Mouse (Mus musculus) neural tube, embryonic 14.5 days (tissue): ENCODE measurements around the gene Gtf2a2. TPM values are rescaled to one million over a fixed set of nuclear protein-coding genes. Genes with fewer than 3 reads are reported as not detected.
A peak's percentile ranks its signal among the peaks of the same experiment; 100 is the strongest.
"Not testable (repeated sequence)": the region's sequence is repeated elsewhere in the genome, so short reads cannot be mapped to it uniquely, and the experiment has no call there.

Source experiments
- ATAC-seq: fragments of 200-750 bp; cut with Nextera tagmentation; 2 replicates; pipeline ENCODE4 v1.8.0; 2017; ENCODE audit warnings: low read depth, mild to moderate bottlenecking, moderate TSS enrichment, moderate library complexity
- H3K27ac ChIP-seq: fragments of 300-500 bp; sonication (generic); 2 replicates; pipeline ENCODE4 v1.5.1; 2014; ENCODE audit warnings: low read depth, mild to moderate bottlenecking, control low read depth, low read length, moderate library complexity, mixed read lengths
- H3K27me3 ChIP-seq: fragments of 300-500 bp; sonication (generic); 2 replicates; pipeline ENCODE4 v1.6.1; 2014; ENCODE audit warnings: low read length; ENCODE audit not compliant: control insufficient read depth, insufficient read depth
- H3K36me3 ChIP-seq: fragments of 300-500 bp; sonication (generic); 2 replicates; pipeline ENCODE4 v1.6.1; 2014; ENCODE audit warnings: low read length, mixed read lengths; ENCODE audit not compliant: control insufficient read depth, insufficient read depth
- H3K4me1 ChIP-seq: fragments of 300-500 bp; sonication (generic); 2 replicates; pipeline ENCODE4 v1.6.1; 2014; ENCODE audit warnings: low read length; ENCODE audit not compliant: control insufficient read depth, insufficient read depth
- H3K4me2 ChIP-seq: fragments of 300-500 bp; sonication (generic); 2 replicates; pipeline ENCODE4 v1.6.1; 2014; ENCODE audit warnings: mild to moderate bottlenecking, low read depth, low read length, control low read depth
- H3K4me3 ChIP-seq: fragments of 300-500 bp; sonication (generic); 2 replicates; pipeline ENCODE4 v1.5.1; 2014; ENCODE audit warnings: low read depth, low read length, control low read depth, mixed read lengths
- H3K9ac ChIP-seq: fragments of 300-500 bp; sonication (generic); replicated peaks from 2 replicates; pipeline ENCODE4 v1.6.1; 2014; ENCODE audit warnings: low read depth, mild to moderate bottlenecking, control low read depth, low read length, mixed read lengths
- H3K9me3 ChIP-seq: fragments of 300-500 bp; sonication (generic); 2 replicates; pipeline ENCODE4 v1.6.1; 2016; ENCODE audit warnings: low read length; ENCODE audit not compliant: control insufficient read depth
- WGBS: fragments of 180-500 bp; shearing (Covaris S2); extraction: QIAGEN DNeasy Blood & Tissue Kit; methylation state at CpG from one replicate; pipeline ENCODE4 v1.1.7; 2014; 5-methylcytosine and 5-hydroxymethylcytosine counted together
- polyA plus RNA-seq: library from polyadenylated mRNA; unstranded; fragments of >200 nt; fragmentation: Nextera tagmentation; extraction: Ambion mirVana; gene quantifications from 2 replicates; pipeline ENCODE4 v1.2.1, GENCODE M21; 2014

Gtf2a2 gene
- polyA plus RNA-seq, 1 experiment from 2014 or later: 238 TPM

- Histone ChIP-seq H3K9me3 (no peaks in the 10 kb centered on the region), H3K4me3 (peak overlapping the region; percentile 55), H3K36me3 (peaks cover 30% of the 10 kb centered on the region), H3K4me2 (peak overlapping the region; percentile 54), H3K27ac (0 out of 2 replicates have a peak overlapping the region, but pooled peaks have one; percentile 44), H3K4me1 (peaks cover 10% of the 10 kb centered on the region), H3K9ac (peak overlapping the region; percentile 80; the same call in 1 of the 2 replicates), H3K27me3 (no peaks in the 10 kb centered on the region)
- peak; percentile 31; the same call in 1 of the 2 replicates for ATAC-seq
- 67% methylated on average over 14 of the region's 14 CpGs for WGBS
Observed at GRCm38 (mm10) chr9:70011537-70012407, 578 bp upstream of the Gtf2a2 start.

GRCm38 (mm10) chr9:70015632-70016031 is 3.3 kb downstream of the Gtf2a2 start:
- Histone ChIP-seq H3K36me3 (peaks cover 14% of the 10 kb centered on the region; the same call in 1 of the 2 replicates), H3K9me3 (no peaks in the 10 kb centered on the region), H3K9ac (no peak overlapping the region), H3K4me3 (no peak overlapping the region), H3K4me1 (peaks cover 10% of the 10 kb centered on the region), H3K4me2 (no peak overlapping the region), H3K27ac (no peak overlapping the region), H3K27me3 (no peaks in the 10 kb centered on the region)
- WGBS: 98% methylated on average over 2 of the region's 2 CpGs
- ATAC-seq: no peak

DNA sequence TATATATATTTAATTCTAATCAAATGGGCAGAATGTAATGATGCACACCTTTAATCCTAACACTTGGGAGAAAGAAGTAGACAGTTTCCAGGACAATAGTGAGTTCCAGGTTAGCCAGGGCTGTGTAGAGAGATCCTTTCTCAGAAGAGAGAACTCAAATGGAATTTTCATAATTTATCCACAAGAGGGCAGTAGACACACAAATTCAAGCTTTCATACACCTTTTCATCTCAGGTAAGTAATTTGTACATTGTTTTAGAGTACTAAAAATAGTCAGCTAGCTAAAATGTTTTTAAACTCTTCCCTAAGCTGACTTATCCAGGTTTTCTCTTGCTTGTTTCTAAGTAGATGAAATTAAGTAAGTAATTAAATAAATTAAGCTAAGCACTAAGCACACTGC is 6.5 kb downstream of the Gtf2a2 start:
- peaks cover 14% of the 10 kb centered on the region; the same call in 1 of the 2 replicates for H3K36me3 ChIP-seq
- no peak overlapping the region for H3K4me3 ChIP-seq
- H3K9ac ChIP-seq: no peak overlapping the region
- ATAC-seq: no peak
- no peak overlapping the region for H3K27ac ChIP-seq
- H3K27me3 ChIP-seq: no peaks in the 10 kb centered on the region
- H3K4me2 ChIP-seq: no peak overlapping the region
- no peaks in the 10 kb centered on the region for H3K9me3 ChIP-seq
- peaks cover 3% of the 10 kb centered on the region for H3K4me1 ChIP-seq

DNA sequence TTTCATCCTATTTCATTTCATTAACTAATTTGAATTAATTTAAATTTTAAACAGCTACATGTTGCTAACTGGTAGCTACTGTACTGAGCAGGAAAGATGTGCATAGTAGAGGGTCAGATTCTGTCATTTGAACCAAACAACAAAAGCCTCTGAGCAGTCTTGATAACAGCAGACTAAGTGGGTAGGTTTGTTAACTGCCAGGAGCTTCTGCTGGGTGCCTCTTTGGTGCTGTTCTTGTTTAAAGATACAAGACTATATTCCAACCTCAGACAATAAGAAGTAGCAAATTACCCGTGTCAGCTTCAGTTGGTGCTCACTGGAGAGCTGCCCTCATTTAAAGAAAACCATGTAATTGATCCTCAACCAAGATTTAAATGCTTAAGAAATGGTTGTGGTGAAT is 9.3 kb downstream of the Gtf2a2 start:
- Histone ChIP-seq H3K4me1 (no peaks in the 10 kb centered on the region), H3K27ac (no peak overlapping the region), H3K4me2 (no peak overlapping the region), H3K36me3 (peaks cover 13% of the 10 kb centered on the region; the same call in 1 of the 2 replicates), H3K9ac (no peak overlapping the region), H3K27me3 (no peaks in the 10 kb centered on the region), H3K4me3 (no peak overlapping the region), H3K9me3 (no peaks in the 10 kb centered on the region)
- no peak for ATAC-seq
- WGBS: 69% methylated on average over 1 of the region's 1 CpGs

- WGBS: 98% methylated on average over 4 of the region's 4 CpGs
- H3K9ac ChIP-seq: no peak overlapping the region
- H3K4me3 ChIP-seq: no peak overlapping the region
- no peak overlapping the region for H3K4me2 ChIP-seq
- no peaks in the 10 kb centered on the region for H3K4me1 ChIP-seq
- H3K27me3 ChIP-seq: no peaks in the 10 kb centered on the region
- peaks cover 11% of the 10 kb centered on the region; the same call in 1 of the 2 replicates for H3K36me3 ChIP-seq
- ATAC-seq: no peak
- H3K27ac ChIP-seq: no peak overlapping the region
- H3K9me3 ChIP-seq: no peaks in the 10 kb centered on the region
Observed at GRCm38 (mm10) chr9:70022083-70022482, 9.7 kb downstream of the Gtf2a2 start.

- H3K36me3 ChIP-seq: peaks cover 11% of the 10 kb centered on the region; the same call in 1 of the 2 replicates
- not testable (repeated sequence) for ATAC-seq, H3K4me2 ChIP-seq, H3K27ac ChIP-seq, H3K4me3 ChIP-seq, H3K4me1 ChIP-seq, H3K27me3 ChIP-seq, H3K9me3 ChIP-seq, H3K9ac ChIP-seq
- 88% methylated on average over 1 of the region's 1 CpGs for WGBS
Observed at GRCm38 (mm10) chr9:70023615-70024014, 11.3 kb downstream of the Gtf2a2 start.

DNA sequence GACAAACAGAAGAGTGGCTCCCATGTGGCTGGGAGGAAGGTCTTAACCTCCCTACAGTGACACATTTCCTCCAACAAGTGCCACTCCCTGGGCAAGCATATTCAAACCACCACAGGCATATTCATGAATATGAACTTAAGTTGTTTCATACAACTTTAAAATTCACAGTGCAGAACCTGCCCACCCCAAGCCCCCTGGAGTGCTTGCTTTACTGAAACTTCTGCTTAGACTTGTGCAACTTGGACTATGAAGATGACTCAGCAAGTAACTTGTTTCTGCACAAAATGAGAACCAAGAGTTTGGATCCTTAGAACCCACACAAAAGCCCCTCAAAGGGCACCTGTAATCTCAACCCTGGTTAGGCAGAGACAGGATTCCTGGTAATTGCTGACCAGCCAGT is 12.3 kb downstream of the Gtf2a2 start:
- peaks cover 7% of the 10 kb centered on the region; the same call in 1 of the 2 replicates for H3K36me3 ChIP-seq
- H3K9me3 ChIP-seq: no peaks in the 10 kb centered on the region
- ATAC-seq: no peak

GRCm38 (mm10) chr9:70025365-70026012 is 13.1 kb downstream of the Gtf2a2 start:
- Histone ChIP-seq H3K36me3 (no peaks in the 10 kb centered on the region), H3K27me3 (no peaks in the 10 kb centered on the region), H3K9ac (no peak overlapping the region), H3K4me2 (no peak overlapping the region), H3K27ac (no peak overlapping the region), H3K4me3 (no peak overlapping the region), H3K4me1 (no peaks in the 10 kb centered on the region), H3K9me3 (no peaks in the 10 kb centered on the region)
- ATAC-seq: no peak
- 92% methylated on average over 2 of the region's 2 CpGs for WGBS

More for the DNA sequence above, 12.3 kb downstream of the Gtf2a2 start:
- Histone ChIP-seq H3K27me3 (no peaks in the 10 kb centered on the region), H3K4me3 (no peak overlapping the region), H3K9ac (no peak overlapping the region), H3K4me2 (no peak overlapping the region), H3K4me1 (no peaks in the 10 kb centered on the region), H3K27ac (no peak overlapping the region)

GRCm38 (mm10) chr9:70032167-70032566 is 19.8 kb downstream of the Gtf2a2 start:
- ATAC-seq: no peak
- no peak overlapping the region for H3K27ac ChIP-seq
- H3K9me3 ChIP-seq: no peaks in the 10 kb centered on the region
- WGBS: 85% methylated on average over 1 of the region's 1 CpGs
- H3K4me3 ChIP-seq: no peak overlapping the region
- H3K9ac ChIP-seq: no peak overlapping the region
- no peaks in the 10 kb centered on the region for H3K27me3 ChIP-seq
- H3K4me2 ChIP-seq: no peak overlapping the region
- H3K4me1 ChIP-seq: no peaks in the 10 kb centered on the region
- no peaks in the 10 kb centered on the region for H3K36me3 ChIP-seq
